Mouse (Mus musculus) brain, embryonic 14.5 days (tissue): Measurements from ENCODE around the gene Sumo1.

Source experiments
- CTCF ChIP-seq: fragments of 200-500 bp; IDR thresholded peaks from 2 replicates; pipeline ENCODE4 v1.5.1; 2012; ENCODE audit warnings: inconsistent platforms, mild to moderate bottlenecking, moderate library complexity, borderline replicate concordance; ENCODE audit not compliant: insufficient read depth, insufficient read length; ENCODE audit errors: extremely low read depth
- POLR2A ChIP-seq: fragments of 200-500 bp; IDR thresholded peaks from 2 replicates; pipeline ENCODE4 v1.6.1; 2012; ENCODE audit warnings: mild to moderate bottlenecking, inconsistent platforms, borderline replicate concordance; ENCODE audit not compliant: poor library complexity, insufficient read depth, insufficient read length, severe bottlenecking; ENCODE audit errors: extremely low read depth

GRCm38 (mm10) chr1:59603893-59604292 is 66.7 kb downstream of the Sumo1 start:
- no peak for TF ChIP-seq POLR2A
- TF ChIP-seq CTCF = peak; percentile 63; the same call in 1 of the 2 replicates
